Mouse (Mus musculus) intestine, postnatal 0 days (tissue): ENCODE results near the gene Gpr68. TPM values are rescaled to one million over a fixed set of nuclear protein-coding genes. Genes with fewer than 3 reads are reported as not detected.

Source experiments
- ATAC-seq: fragments of 200-750 bp; cut with Nextera tagmentation; 2 replicates; pipeline ENCODE4 v1.8.0; 2017; ENCODE audit warnings: mild to moderate bottlenecking, moderate TSS enrichment, moderate library complexity
- H3K27ac ChIP-seq: fragments of 300-500 bp; sonication (generic); 2 replicates; pipeline ENCODE4 v1.5.1; 2014; ENCODE audit warnings: mild to moderate bottlenecking, low read depth, low read length, moderate library complexity
- H3K27me3 ChIP-seq: fragments of 300-500 bp; sonication (generic); replicated peaks from 2 replicates; pipeline ENCODE4 v1.6.1; 2014; ENCODE audit warnings: low read length, mixed read lengths; ENCODE audit not compliant: control insufficient read depth, insufficient read depth
- H3K36me3 ChIP-seq: fragments of 300-500 bp; sonication (generic); 2 replicates; pipeline ENCODE4 v1.6.1; 2014; ENCODE audit warnings: mild to moderate bottlenecking, moderate library complexity; ENCODE audit not compliant: control insufficient read depth, insufficient read depth
- H3K4me1 ChIP-seq: fragments of 300-500 bp; sonication (generic); replicated peaks from 2 replicates; pipeline ENCODE4 v1.6.1; 2014; ENCODE audit warnings: antibody characterized with exemption, low read length, mixed read lengths; ENCODE audit not compliant: control insufficient read depth, insufficient read depth
- H3K4me2 ChIP-seq: fragments of 300-500 bp; sonication (generic); replicated peaks from 2 replicates; pipeline ENCODE4 v1.6.1; 2014; ENCODE audit warnings: low read depth, mild to moderate bottlenecking, moderate library complexity
- H3K4me3 ChIP-seq: fragments of 300-500 bp; sonication (generic); 2 replicates; pipeline ENCODE4 v1.5.1; 2014; ENCODE audit warnings: low read depth, low read length
- H3K9ac ChIP-seq: fragments of 300-500 bp; sonication (generic); 2 replicates; pipeline ENCODE4 v1.6.1; 2014; ENCODE audit warnings: mild to moderate bottlenecking, low read depth, low read length
- H3K9me3 ChIP-seq: fragments of 300-500 bp; sonication (generic); 2 replicates; pipeline ENCODE4 v1.6.1; 2016; ENCODE audit warnings: mixed run types; ENCODE audit not compliant: control insufficient read depth
- CTCF ChIP-seq: sonication (generic); IDR thresholded peaks from 2 replicates; pipeline ENCODE4 v1.5.1; 2016; ENCODE audit warnings: low read depth, mild to moderate bottlenecking, control low read depth, antibody characterized with exemption, moderate library complexity
- WGBS: fragments of 180-500 bp; shearing (Covaris S2); extraction: QIAGEN DNeasy Blood & Tissue Kit; methylation state at CpG from one replicate; pipeline ENCODE4 v1.1.7; 2014; 5-methylcytosine and 5-hydroxymethylcytosine counted together
- polyA plus RNA-seq: library from polyadenylated mRNA; unstranded; fragments of >200 nt; fragmentation: Nextera tagmentation; extraction: Ambion mirVana; gene quantifications from 2 replicates; pipeline ENCODE4 v1.2.1, GENCODE M21; 2015

Gpr68 gene
- polyA plus RNA-seq, 1 experiment from 2014 or later: 0.31 TPM

DNA sequence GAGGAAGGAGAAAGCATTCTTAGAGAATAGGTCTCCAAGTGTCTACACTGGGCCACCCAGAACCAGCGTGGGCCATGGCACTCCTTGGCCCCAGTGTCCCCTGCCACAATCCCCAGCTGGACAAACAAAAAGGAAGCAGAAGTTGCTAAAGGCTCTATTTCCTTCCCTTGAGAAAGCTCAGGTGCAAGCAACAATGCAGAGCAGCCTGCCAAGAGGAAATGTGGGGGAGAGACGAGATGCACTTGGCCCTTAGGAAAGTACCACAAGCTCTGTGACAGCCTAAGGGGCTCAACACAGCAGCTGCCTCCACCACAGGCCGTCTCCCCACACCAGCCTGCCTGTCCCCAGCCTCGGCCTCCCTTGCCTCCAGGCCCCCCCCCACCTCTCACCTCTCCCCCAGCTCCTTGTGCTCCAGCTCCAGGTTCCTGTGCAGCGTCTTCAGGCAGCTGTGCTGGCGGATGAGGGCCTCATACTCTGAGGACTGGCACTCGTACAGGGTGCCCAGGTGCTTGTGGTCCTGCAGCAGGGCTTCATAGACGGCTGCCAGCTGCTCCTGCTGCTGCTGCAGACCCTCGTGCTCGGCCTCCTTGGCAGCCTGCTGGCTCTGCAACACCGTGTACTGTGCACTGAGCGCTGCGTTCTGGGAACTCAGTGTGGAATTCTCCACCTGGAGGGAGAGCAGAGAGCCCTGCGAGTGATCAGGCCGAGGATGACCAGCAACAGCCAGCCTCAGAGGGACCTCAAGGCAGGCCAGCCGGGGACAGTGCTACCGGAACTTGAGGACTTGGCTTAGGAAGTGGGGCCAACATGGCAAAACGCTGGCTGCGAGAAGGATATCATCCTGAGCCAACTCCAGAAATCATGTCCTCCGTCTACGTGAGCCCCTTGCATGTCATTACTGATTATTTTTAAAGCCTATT lies 29.7 kb upstream of the Gpr68 start:
- H3K4me1 ChIP-seq: no peaks in the 10 kb centered on the region
- 66% methylated on average over 21 of the region's 21 CpGs for WGBS
- H3K36me3 ChIP-seq: peaks cover 55% of the 10 kb centered on the region
- no peak overlapping the region for H3K4me3 ChIP-seq
- no peak overlapping the region for H3K27ac ChIP-seq
- H3K27me3 ChIP-seq: no peaks in the 10 kb centered on the region
- TF ChIP-seq CTCF: no peak
- H3K9ac ChIP-seq: no peak overlapping the region
- H3K9me3 ChIP-seq: no peaks in the 10 kb centered on the region
- no peak overlapping the region for H3K4me2 ChIP-seq
- no peak for ATAC-seq

- 50% methylated on average over 4 of the region's 4 CpGs for WGBS
- no peaks in the 10 kb centered on the region for H3K4me1 ChIP-seq
These were observed 28.7 kb upstream of the Gpr68 start for GRCm38 (mm10) chr12:100936737-100937136.

GRCm38 (mm10) chr12:100936116-100936515 lies 28.1 kb upstream of the Gpr68 start:
- no peak overlapping the region; the same call in 1 of the 2 replicates for H3K27ac ChIP-seq
- peaks cover 58% of the 10 kb centered on the region for H3K36me3 ChIP-seq
- H3K4me1 ChIP-seq: no peaks in the 10 kb centered on the region
- no peak overlapping the region for H3K9ac ChIP-seq
- H3K4me3 ChIP-seq: no peak overlapping the region
- H3K27me3 ChIP-seq: no peaks in the 10 kb centered on the region
- H3K9me3 ChIP-seq: no peaks in the 10 kb centered on the region
- WGBS: 15% methylated on average over 2 of the region's 2 CpGs
- peak; percentile 91 for TF ChIP-seq CTCF
- no peak overlapping the region for H3K4me2 ChIP-seq
- ATAC-seq: 0 out of 2 replicates have a peak, but pooled peaks have one; percentile 20

More at GRCm38 (mm10) chr12:100936737-100937136, 28.7 kb upstream of the Gpr68 start:
- Histone ChIP-seq H3K36me3 (peaks cover 58% of the 10 kb centered on the region), H3K4me3 (no peak overlapping the region), H3K9ac (no peak overlapping the region), H3K4me2 (no peak overlapping the region), H3K27ac (no peak overlapping the region; the same call in 1 of the 2 replicates), H3K27me3 (no peaks in the 10 kb centered on the region), H3K9me3 (no peaks in the 10 kb centered on the region)
- TF ChIP-seq CTCF: no peak
- ATAC-seq: no peak; the same call in 1 of the 2 replicates

DNA sequence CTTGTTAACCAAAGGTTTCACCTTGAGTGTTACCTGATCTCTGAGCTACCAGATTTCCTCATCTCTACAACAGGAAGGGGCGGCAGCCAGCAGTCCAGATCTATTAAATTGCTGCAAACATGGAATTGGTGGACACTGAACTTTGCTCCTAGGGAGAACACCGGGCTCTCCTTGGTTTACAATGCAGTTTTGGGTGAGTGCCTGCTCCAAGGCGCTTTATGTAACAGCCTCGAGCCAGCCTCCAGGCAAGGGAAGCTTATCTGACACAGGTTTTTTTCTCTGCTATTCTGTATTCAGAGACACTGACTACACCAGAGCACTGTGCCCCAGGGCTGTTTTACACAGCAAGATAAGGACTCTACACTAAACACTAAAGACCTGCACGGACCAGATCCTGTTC lies 26.8 kb upstream of the Gpr68 start:
- no peaks in the 10 kb centered on the region for H3K9me3 ChIP-seq
- H3K36me3 ChIP-seq: peaks cover 59% of the 10 kb centered on the region
- 44% methylated on average over 5 of the region's 5 CpGs for WGBS
- H3K9ac ChIP-seq: no peak overlapping the region
- ATAC-seq: peak; percentile 32; the same call in 1 of the 2 replicates
- H3K27me3 ChIP-seq: no peaks in the 10 kb centered on the region
- no peak overlapping the region for H3K27ac ChIP-seq
- H3K4me3 ChIP-seq: no peak overlapping the region
- H3K4me1 ChIP-seq: no peaks in the 10 kb centered on the region
- no peak overlapping the region for H3K4me2 ChIP-seq
- no peak for TF ChIP-seq CTCF

DNA sequence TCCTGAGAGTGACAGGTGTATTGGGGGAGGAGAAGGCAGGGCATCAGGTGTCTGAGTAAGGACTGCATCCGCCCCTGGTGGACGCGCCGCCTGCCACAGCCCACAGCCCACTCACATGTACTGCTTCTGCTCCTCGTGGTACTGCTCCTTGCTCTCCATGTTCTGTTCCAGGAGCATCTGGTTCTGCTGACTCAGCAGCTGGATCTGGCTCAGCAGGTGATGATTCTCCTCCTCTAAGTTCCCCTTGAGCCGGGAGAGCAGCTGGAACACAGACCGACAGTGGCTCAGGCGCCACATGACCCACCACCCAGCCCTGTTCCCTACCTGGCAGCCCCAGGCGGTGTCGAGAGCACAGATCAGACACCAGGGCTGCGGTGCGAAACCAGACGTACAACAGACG lies 23.7 kb upstream of the Gpr68 start:
- Histone ChIP-seq H3K27ac (no peak overlapping the region), H3K9ac (no peak overlapping the region), H3K4me3 (no peak overlapping the region), H3K4me2 (no peak overlapping the region), H3K27me3 (no peaks in the 10 kb centered on the region), H3K9me3 (no peaks in the 10 kb centered on the region), H3K4me1 (no peaks in the 10 kb centered on the region), H3K36me3 (peaks cover 68% of the 10 kb centered on the region)
- WGBS: 96% methylated on average over 14 of the region's 14 CpGs
- no peak for TF ChIP-seq CTCF
- no peak for ATAC-seq

GRCm38 (mm10) chr12:100928286-100928685 lies 20.3 kb upstream of the Gpr68 start:
- Histone ChIP-seq H3K4me3 (no peak overlapping the region), H3K4me2 (no peak overlapping the region), H3K27ac (no peak overlapping the region), H3K27me3 (no peaks in the 10 kb centered on the region), H3K9me3 (no peaks in the 10 kb centered on the region), H3K4me1 (no peaks in the 10 kb centered on the region), H3K36me3 (peaks cover 74% of the 10 kb centered on the region), H3K9ac (no peak overlapping the region)
- no peak for ATAC-seq
- TF ChIP-seq CTCF: no peak
- WGBS: 91% methylated on average over 9 of the region's 9 CpGs
